Mouse (Mus musculus) hindbrain, embryonic 10.5 days (tissue): ENCODE results near the gene Ociad1. TPM values are rescaled to one million over a fixed set of nuclear protein-coding genes. Genes with fewer than 3 reads are reported as not detected.
"Not testable (repeated sequence)": the region's sequence is repeated elsewhere in the genome, so short reads cannot be mapped to it uniquely, and the experiment has no call there.

Source experiments
- DNase-seq: peaks from one replicate; pipeline ENCODE4 v3.0.0-alpha.2; 2017; ENCODE audit warnings: low spot score
- H3K27ac ChIP-seq: fragments of 300-500 bp; sonication (generic); 2 replicates; pipeline ENCODE4 v1.5.1; 2016; ENCODE audit warnings: mild to moderate bottlenecking, moderate library complexity
- H3K27me3 ChIP-seq: fragments of 300-500 bp; sonication (generic); 2 replicates; pipeline ENCODE4 v1.6.1; 2016; ENCODE audit warnings: mild to moderate bottlenecking; ENCODE audit not compliant: poor library complexity, insufficient read depth, severe bottlenecking
- H3K36me3 ChIP-seq: fragments of 300-500 bp; sonication (generic); 2 replicates; pipeline ENCODE4 v1.6.1; 2016; ENCODE audit warnings: mild to moderate bottlenecking, moderate library complexity
- H3K4me1 ChIP-seq: fragments of 300-500 bp; sonication (generic); replicated peaks from 2 replicates; pipeline ENCODE4 v1.6.1; 2016; ENCODE audit warnings: mild to moderate bottlenecking
- H3K4me3 ChIP-seq: fragments of 300-500 bp; sonication (generic); 2 replicates; pipeline ENCODE4 v1.5.1; 2016; ENCODE audit warnings: mild to moderate bottlenecking, moderate library complexity
- H3K9me3 ChIP-seq: fragments of 300-500 bp; sonication (generic); 2 replicates; pipeline ENCODE4 v1.6.1; 2016; ENCODE audit warnings: mild to moderate bottlenecking, moderate library complexity
- WGBS: fragments of 180-500 bp; shearing (Covaris S2); methylation state at CpG from one replicate; pipeline ENCODE4 v1.1.7; 2016; 5-methylcytosine and 5-hydroxymethylcytosine counted together
- polyA plus RNA-seq: library from polyadenylated mRNA; unstranded; fragments of >200 nt; fragmentation: Nextera tagmentation; extraction: Ambion mirVana; gene quantifications from 2 replicates; pipeline ENCODE4 v1.2.1, GENCODE M21; 2016

Gene Ociad1
- polyA plus RNA-seq, 1 experiment from 2014 or later, result 227 TPM

DNA sequence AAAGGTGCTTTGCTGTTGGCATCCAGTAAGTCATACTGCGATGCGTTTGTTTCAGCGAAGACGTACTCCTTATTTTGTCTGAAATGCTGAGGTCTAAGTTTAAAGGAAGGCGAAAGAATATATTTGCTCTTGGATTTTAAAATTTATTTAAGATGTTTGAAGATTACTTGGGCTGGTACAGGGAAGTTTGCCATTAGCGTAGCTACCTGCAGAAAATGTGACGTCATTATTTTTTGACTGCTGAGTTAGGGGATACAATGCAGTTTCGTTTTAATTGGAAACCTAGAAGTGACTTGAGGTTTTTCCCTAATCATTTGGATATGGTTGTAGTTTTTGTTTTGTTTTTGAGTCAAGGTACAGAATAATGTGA is 859 bp downstream of the Ociad1 start:
- Histone ChIP-seq H3K36me3 (peaks cover 40% of the 10 kb centered on the region), H3K4me3 (peak overlapping the region; percentile 85), H3K4me1 (peaks cover 13% of the 10 kb centered on the region), H3K9me3 (no peaks in the 10 kb centered on the region), H3K27ac (peak overlapping the region; percentile 97), H3K27me3 (no peaks in the 10 kb centered on the region)
- WGBS, result 21% methylated on average over 8 of the region's 8 CpGs
- no peak for DNase-seq

DNA sequence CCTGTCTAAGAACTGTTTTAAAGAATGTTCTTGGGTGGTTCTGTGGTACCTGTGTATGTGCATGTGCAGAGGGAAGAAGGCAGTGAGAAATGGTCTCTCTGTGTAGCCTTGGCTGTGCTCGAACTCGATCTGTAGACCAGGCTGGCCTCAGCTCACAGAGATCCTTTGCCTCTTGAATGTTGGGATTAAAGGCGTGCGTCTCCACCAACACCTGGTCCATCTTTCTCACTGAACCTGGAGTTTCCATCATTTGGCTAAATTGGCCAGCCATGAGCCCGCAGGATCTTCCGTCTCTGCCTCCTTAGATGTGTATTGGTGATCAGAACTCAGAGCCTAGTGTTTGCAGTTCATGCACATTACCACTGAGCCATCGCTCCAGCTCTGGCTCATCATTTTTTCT is 2.4 kb downstream of the Ociad1 start:
- Histone ChIP-seq H3K4me3 (no peak overlapping the region), H3K27ac (no peak overlapping the region), H3K36me3 (peaks cover 53% of the 10 kb centered on the region), H3K9me3 (no peaks in the 10 kb centered on the region), H3K27me3 (no peaks in the 10 kb centered on the region), H3K4me1 (peaks cover 13% of the 10 kb centered on the region)
- 98% methylated on average over 7 of the region's 7 CpGs for WGBS
- DNase-seq, result no peak

DNA sequence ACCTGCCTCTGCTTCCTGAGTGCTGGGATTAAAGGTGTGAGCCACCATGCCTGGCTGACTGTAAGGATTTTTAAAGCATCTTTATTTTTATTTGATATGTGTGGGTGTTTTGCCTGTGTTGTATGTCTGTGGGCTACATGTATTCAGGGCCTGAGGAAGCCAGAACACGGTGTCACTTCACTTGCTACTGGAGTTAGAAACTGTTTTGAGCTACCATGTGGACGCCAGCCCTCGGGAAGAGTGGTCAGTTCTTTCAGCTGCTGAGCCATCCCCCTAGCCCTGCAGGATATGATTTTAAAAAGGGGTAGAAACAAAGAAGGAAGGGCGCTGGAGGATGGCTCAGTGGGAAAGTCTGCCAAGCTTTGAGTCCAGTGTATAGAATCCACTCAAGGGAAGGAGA is 3.3 kb downstream of the Ociad1 start:
- WGBS, result 82% methylated on average over 4 of the region's 4 CpGs

DNA sequence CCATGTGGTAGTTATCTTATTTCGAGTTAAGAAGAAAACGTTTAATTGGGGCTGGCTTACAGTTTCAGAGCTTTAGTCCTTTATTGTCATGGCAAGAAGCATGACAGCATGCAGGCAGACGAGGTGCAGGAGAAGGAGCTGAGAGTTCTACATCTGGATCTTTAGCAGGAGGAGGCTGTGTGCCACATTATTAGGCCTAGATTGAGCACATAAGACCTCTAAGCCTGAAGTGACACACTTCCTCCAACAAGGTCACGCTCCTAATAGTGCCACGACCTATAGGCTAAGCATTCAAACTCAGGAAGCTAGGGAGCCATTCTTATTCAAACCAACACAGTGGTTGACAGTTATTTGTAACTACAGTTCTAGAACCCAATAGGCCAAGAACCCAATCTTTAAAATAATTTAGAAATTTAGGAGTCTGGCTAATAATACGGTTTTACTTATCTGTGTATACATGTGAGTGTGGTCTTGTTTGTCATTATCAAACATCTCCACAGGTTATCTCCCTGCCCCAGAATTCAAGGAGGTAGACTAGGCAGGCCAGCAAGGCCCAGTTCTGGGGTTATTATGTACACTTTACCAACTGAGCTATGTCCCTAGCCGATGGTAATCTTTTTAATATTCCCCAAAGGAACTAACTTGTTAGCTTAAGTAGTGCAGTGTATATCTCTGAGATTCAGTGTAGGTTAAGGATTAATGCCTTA is 9.2 kb downstream of the Ociad1 start:
- DNase-seq, result no peak
- Histone ChIP-seq H3K36me3 (peaks cover 97% of the 10 kb centered on the region), H3K27ac (no peak overlapping the region), H3K4me1 (no peaks in the 10 kb centered on the region), H3K27me3 (no peaks in the 10 kb centered on the region), H3K4me3 (no peak overlapping the region), H3K9me3 (no peaks in the 10 kb centered on the region)
- WGBS, result 91% methylated on average over 7 of the region's 7 CpGs

More for the DNA sequence above, 3.3 kb downstream of the Ociad1 start:
- Histone ChIP-seq H3K27me3 (no peaks in the 10 kb centered on the region), H3K4me1 (peaks cover 13% of the 10 kb centered on the region), H3K4me3 (no peak overlapping the region), H3K36me3 (peaks cover 62% of the 10 kb centered on the region), H3K9me3 (no peaks in the 10 kb centered on the region), H3K27ac (no peak overlapping the region)
- no peak for DNase-seq

DNA sequence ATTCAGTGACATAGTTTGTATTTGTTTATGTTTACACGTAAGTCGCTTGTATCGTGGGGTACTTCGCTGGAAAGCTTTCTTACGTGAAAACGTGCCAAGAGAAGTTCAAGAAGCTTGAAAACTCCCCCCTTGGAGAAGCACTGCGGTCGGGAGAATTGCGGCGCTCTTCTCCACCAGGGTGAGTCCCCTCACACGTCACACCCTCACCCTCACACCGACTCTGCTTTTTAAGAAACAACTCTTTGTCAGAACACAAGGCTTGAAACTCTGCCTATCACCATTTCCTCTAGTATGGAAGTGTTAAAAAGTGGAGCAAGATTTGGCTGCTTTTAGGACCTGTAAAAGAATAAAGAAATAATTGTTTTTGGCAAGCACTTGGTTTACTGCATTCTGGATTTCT is 11.9 kb downstream of the Ociad1 start:
- WGBS, result 91% methylated on average over 12 of the region's 12 CpGs
- Histone ChIP-seq H3K9me3 (no peaks in the 10 kb centered on the region), H3K27ac (no peak overlapping the region), H3K36me3 (peaks cover 100% of the 10 kb centered on the region), H3K4me3 (no peak overlapping the region), H3K27me3 (no peaks in the 10 kb centered on the region), H3K4me1 (no peaks in the 10 kb centered on the region)
- no peak for DNase-seq

DNA sequence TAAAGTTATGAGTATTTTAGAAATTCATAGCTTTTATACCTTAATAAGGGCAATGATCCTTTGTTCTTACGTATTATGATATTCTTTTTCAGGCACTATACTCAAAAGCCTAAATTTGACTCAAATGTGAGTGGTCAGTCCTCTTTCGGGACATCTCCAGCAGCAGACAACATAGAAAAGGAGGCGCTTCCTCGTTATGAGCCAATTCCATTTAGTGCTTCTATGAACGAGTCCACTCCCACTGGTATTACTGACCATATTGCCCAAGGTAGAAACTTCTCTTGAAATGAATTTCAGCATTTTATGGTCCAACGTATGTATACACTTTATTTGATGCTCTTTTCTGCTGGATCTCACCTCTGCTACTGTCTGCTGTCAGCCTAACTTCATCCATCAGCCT is 13.9 kb downstream of the Ociad1 start:
- no peak for DNase-seq
- Histone ChIP-seq H3K4me3 (no peak overlapping the region), H3K27ac (no peak overlapping the region), H3K4me1 (no peaks in the 10 kb centered on the region), H3K36me3 (peaks cover 100% of the 10 kb centered on the region), H3K9me3 (no peaks in the 10 kb centered on the region), H3K27me3 (no peaks in the 10 kb centered on the region)
- whole genome bisulfite sequencing, result 94% methylated on average over 6 of the region's 6 CpGs

DNA sequence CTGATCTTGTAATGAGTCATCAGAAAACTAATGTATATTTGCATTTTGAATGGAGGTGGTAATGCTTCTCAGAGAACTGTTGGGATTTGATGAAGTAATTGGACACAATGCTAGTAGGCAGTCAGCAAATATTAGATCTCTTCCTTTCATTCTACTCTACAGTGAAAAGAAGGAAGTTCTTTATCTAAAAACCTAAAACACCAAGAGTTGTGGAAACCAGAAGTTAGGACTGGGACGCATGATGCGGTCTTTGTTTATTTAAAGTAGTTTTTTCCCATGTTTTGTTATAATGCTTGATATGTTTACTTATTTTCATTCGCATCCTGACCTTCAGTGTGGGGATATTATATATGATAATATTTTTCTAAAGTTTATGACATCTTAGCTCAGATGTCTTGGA is 14.7 kb downstream of the Ociad1 start:
- H3K9me3 ChIP-seq, result no peaks in the 10 kb centered on the region
- H3K36me3 ChIP-seq, result peaks cover 99% of the 10 kb centered on the region
- H3K4me1 ChIP-seq, result no peaks in the 10 kb centered on the region
- no peak for DNase-seq
- 97% methylated on average over 3 of the region's 3 CpGs for WGBS
- H3K4me3 ChIP-seq, result no peak overlapping the region
- H3K27me3 ChIP-seq, result no peaks in the 10 kb centered on the region
- no peak overlapping the region for H3K27ac ChIP-seq

DNA sequence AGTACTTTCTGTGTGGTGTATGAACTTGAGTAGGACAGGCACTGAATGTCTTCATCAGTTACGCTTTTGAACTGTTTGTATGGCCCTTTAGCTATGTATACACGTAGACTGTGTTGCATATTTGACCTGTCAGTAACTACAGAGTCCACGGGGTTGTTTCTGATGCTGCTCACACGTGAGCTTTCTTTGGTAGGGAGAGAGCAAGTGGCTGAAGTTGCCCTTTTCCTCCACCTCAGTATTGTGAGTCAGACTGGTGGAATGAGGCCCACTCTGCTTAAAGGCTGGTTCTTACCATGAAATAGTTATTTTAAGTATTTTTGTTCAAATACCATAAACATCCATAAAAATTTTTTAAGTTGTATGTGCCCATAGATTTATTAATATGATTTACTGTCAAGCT is 16.9 kb downstream of the Ociad1 start:
- Histone ChIP-seq H3K4me3 (no peak overlapping the region), H3K27ac (no peak overlapping the region), H3K9me3 (no peaks in the 10 kb centered on the region), H3K27me3 (no peaks in the 10 kb centered on the region), H3K4me1 (no peaks in the 10 kb centered on the region), H3K36me3 (peaks cover 99% of the 10 kb centered on the region)
- no peak for DNase-seq
- WGBS, result 92% methylated on average over 4 of the region's 4 CpGs

DNA sequence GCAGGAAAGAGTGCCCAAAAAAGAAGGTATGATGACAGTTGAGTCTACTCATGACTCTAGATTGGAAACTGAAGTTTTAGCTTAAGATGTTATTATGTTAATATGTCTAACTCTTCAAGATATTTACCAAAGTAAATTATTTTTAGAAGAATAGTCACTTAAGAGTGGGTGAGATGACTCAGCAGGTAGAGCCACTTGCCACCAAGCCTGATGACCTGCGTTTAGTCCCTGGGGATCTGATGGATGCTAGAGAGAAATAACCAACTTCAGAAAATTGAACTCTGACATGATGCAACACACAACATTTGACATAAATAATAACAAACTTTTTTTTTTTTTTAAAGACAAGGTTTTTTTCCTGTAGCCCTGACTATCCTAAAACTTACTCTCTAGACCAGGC is 17.8 kb downstream of the Ociad1 start:
- no peaks in the 10 kb centered on the region for H3K4me1 ChIP-seq
- DNase-seq, result no peak
- H3K4me3 ChIP-seq, result no peak overlapping the region
- no peaks in the 10 kb centered on the region for H3K9me3 ChIP-seq
- no peaks in the 10 kb centered on the region for H3K27me3 ChIP-seq
- no peak overlapping the region for H3K27ac ChIP-seq
- H3K36me3 ChIP-seq, result peaks cover 99% of the 10 kb centered on the region
- 94% methylated on average over 1 of the region's 1 CpGs for WGBS

DNA sequence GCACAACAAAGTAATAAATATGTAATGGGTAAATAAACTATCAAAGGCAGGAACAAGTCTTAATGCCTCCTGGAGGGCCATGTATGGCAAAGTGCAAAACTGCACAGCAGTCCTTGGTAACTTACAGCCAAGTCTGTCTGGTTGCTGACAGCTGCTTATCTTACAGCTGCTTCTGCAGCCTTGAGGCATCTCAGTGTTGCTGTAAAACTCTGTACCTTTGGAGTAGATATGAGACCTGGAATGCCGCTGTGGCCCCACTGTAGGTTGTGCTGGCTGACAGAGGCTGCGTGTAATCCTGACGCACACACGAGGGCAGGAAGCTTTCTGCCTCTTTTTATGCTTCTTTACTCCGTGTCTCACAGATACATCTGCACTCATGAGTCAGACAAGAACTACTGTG is 18.9 kb downstream of the Ociad1 start:
- H3K36me3 ChIP-seq, result peaks cover 99% of the 10 kb centered on the region
- no peak overlapping the region for H3K27ac ChIP-seq
- H3K27me3 ChIP-seq, result no peaks in the 10 kb centered on the region
- DNase-seq, result no peak
- no peaks in the 10 kb centered on the region for H3K9me3 ChIP-seq
- no peak overlapping the region for H3K4me3 ChIP-seq
- H3K4me1 ChIP-seq, result no peaks in the 10 kb centered on the region
- 94% methylated on average over 5 of the region's 5 CpGs for WGBS

DNA sequence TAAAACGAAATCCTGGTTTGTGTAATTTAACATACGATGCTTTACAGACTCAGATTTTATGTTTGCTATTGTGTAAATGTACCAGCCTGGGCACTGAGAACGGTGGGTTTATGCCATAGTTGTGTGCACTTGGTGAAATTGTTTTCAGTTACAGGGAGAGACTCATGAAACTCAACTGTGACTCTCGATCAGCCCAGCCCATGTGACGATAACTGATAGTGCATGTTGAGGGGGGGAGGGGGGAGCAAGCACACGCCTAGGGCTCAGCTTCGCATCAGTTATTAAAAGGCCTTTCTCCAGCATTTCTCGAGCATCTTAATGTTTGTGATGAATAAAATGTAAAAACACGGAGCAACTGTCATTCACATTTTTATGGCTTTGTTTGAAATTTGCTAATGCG is 21.0 kb downstream of the Ociad1 start:
- Histone ChIP-seq H3K27me3 (no peaks in the 10 kb centered on the region), H3K27ac (no peak overlapping the region), H3K36me3 (peaks cover 94% of the 10 kb centered on the region), H3K4me1 (no peaks in the 10 kb centered on the region), H3K4me3 (no peak overlapping the region), H3K9me3 (no peaks in the 10 kb centered on the region)
- DNase-seq, result no peak
- WGBS, result 94% methylated on average over 10 of the region's 10 CpGs

DNA sequence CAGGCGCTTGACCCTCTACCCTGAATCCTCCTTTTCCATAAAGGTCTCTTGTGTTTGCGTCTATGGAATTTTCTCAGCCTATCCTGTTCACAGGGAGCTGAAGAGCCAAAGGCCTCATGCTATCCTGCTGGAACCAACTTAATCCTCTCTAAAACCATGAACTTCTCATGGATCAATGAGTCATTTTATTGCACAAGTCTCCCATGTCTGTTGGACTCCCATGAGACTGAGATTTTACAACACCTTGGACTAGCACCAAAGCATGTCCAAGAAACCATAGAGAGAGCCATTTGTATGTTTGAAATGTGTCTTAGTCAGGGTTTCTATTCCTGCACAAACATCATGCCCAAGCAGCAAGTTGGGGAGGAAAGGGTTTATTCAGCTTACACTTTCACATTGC is 22.1 kb downstream of the Ociad1 start:
- H3K4me1 ChIP-seq, result no peaks in the 10 kb centered on the region
- no peaks in the 10 kb centered on the region for H3K9me3 ChIP-seq
- no peak overlapping the region for H3K27ac ChIP-seq
- H3K36me3 ChIP-seq, result peaks cover 89% of the 10 kb centered on the region
- no peak overlapping the region for H3K4me3 ChIP-seq
- 95% methylated on average over 2 of the region's 2 CpGs for WGBS
- no peak for DNase-seq
- no peaks in the 10 kb centered on the region for H3K27me3 ChIP-seq

DNA sequence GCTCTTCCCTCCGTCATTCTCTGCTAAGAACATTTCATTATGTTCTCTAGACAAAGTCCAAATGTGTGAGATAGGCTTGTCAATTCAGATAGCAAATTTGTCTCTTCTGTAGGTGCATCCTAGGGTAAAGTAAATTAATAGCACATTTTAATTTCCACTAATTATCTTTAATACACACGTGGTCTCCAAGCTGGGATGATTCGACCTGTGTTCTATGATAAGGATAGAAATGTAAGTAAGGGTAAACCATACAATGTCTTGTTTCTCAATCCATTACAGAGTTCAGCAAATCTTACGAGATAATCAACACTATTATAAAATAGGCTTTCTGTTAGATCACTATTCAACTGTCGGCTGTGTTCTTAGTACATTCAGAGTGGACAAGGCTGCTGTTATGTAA is 26.7 kb downstream of the Ociad1 start:
- Histone ChIP-seq H3K9me3 (no peaks in the 10 kb centered on the region), H3K27me3 (no peaks in the 10 kb centered on the region), H3K27ac (no peak overlapping the region), H3K4me3 (no peak overlapping the region), H3K4me1 (no peaks in the 10 kb centered on the region), H3K36me3 (peaks cover 47% of the 10 kb centered on the region)
- 94% methylated on average over 5 of the region's 5 CpGs for WGBS
- no peak for DNase-seq

DNA sequence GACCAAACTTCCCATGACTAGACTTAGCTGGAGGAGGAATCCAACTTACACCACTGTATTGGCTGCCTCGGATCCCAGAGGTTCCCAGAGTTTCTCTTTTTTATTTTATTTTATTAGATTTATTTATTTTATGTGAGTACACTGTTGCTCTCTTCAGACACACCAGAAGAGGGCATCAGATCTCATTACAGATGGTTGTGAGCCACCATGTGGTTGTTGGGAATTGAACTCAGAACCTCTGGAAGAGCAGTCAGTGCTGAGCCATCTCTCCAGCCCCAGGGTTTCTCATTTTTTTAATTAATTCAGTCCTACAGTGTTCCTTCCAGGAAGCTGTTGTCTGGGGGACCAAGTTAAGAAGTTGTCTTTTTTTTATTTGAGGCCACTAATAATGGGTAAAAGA is 30.1 kb downstream of the Ociad1 start:
- H3K27ac ChIP-seq, H3K4me3 ChIP-seq, H3K27me3 ChIP-seq, DNase-seq, H3K4me1 ChIP-seq, H3K9me3 ChIP-seq: not testable (repeated sequence)
- 96% methylated on average over 1 of the region's 1 CpGs for WGBS
- H3K36me3 ChIP-seq, result peaks cover 14% of the 10 kb centered on the region; the same call in 1 of the 2 replicates
